Mouse (Mus musculus): ENCODE measurements around the gene Cavin1. TPM values are rescaled to one million over a fixed set of nuclear protein-coding genes. Genes with fewer than 3 reads are reported as not detected.
A peak's percentile ranks its signal among the peaks of the same experiment; 100 is the strongest.

Cavin1 gene
- polyA plus RNA-seq, 1 experiment from 2014 or later = 23.5 TPM

GRCm38 (mm10) chr11:100974381-100974970, 3.8 kb upstream of the Cavin1 start:
- Histone ChIP-seq H3K27me3 (replicated peaks; ENCODE audit: low read depth, poor library complexity, severe bottlenecking) (peaks cover 62% of the 10 kb centered on the region), H3K4me1 (peaks cover 13% of the 10 kb centered on the region), H3K36me3 (replicated peaks) (no peaks in the 10 kb centered on the region), H3K4me3 (no peak overlapping the region), H3K9me3 (no peaks in the 10 kb centered on the region), H3K27ac (replicated peaks) (no peak overlapping the region)
- DNase-seq (ENCODE audit: low spot score) = no peak
- WGBS = 74% methylated on average over 14 of the region's 14 CpGs

- WGBS = 90% methylated on average over 7 of the region's 7 CpGs
- H3K27ac ChIP-seq (replicated peaks) = no peak overlapping the region
- H3K4me3 ChIP-seq = no peak overlapping the region
- H3K4me1 ChIP-seq = peaks cover 19% of the 10 kb centered on the region
- H3K27me3 ChIP-seq (replicated peaks; ENCODE audit: low read depth, poor library complexity, severe bottlenecking) = peaks cover 74% of the 10 kb centered on the region
- H3K9me3 ChIP-seq = no peaks in the 10 kb centered on the region
- no peak for DNase-seq (ENCODE audit: low spot score)
- no peaks in the 10 kb centered on the region for H3K36me3 ChIP-seq (replicated peaks)
Measured at GRCm38 (mm10) chr11:100973245-100973644, 2.6 kb upstream of the Cavin1 start.

GRCm38 (mm10) chr11:100971455-100971854, 768 bp upstream of the Cavin1 start:
- peaks cover 92% of the 10 kb centered on the region for H3K27me3 ChIP-seq (replicated peaks; ENCODE audit: low read depth, poor library complexity, severe bottlenecking)
- H3K36me3 ChIP-seq (replicated peaks) = no peaks in the 10 kb centered on the region
- H3K9me3 ChIP-seq = no peaks in the 10 kb centered on the region
- no peak overlapping the region for H3K27ac ChIP-seq (replicated peaks)
- DNase-seq (ENCODE audit: low spot score) = no peak
- WGBS = 66% methylated on average over 10 of the region's 10 CpGs
- H3K4me1 ChIP-seq = peaks cover 19% of the 10 kb centered on the region
- H3K4me3 ChIP-seq = no peak overlapping the region

- peak; percentile 55 for DNase-seq (ENCODE audit: low spot score)
- peaks cover 19% of the 10 kb centered on the region for H3K4me1 ChIP-seq
- peak overlapping the region; percentile 48; the same call in 1 of the 2 replicates for H3K27ac ChIP-seq (replicated peaks)
- 1% methylated on average over 65 of the region's 65 CpGs for WGBS
- no peaks in the 10 kb centered on the region for H3K36me3 ChIP-seq (replicated peaks)
- peaks cover 100% of the 10 kb centered on the region for H3K27me3 ChIP-seq (replicated peaks; ENCODE audit: low read depth, poor library complexity, severe bottlenecking)
- H3K4me3 ChIP-seq = peak overlapping the region; percentile 51
- H3K9me3 ChIP-seq = no peaks in the 10 kb centered on the region
Measured at GRCm38 (mm10) chr11:100969744-100970556, 737 bp downstream of the Cavin1 start.

GRCm38 (mm10) chr11:100969189-100969743, 1.4 kb downstream of the Cavin1 start:
- peaks cover 100% of the 10 kb centered on the region for H3K27me3 ChIP-seq (replicated peaks; ENCODE audit: low read depth, poor library complexity, severe bottlenecking)
- 5% methylated on average over 35 of the region's 35 CpGs for WGBS

GRCm38 (mm10) chr11:100968501-100968900, 2.2 kb downstream of the Cavin1 start:
- Histone ChIP-seq H3K36me3 (replicated peaks) (no peaks in the 10 kb centered on the region), H3K9me3 (no peaks in the 10 kb centered on the region), H3K27me3 (replicated peaks; ENCODE audit: low read depth, poor library complexity, severe bottlenecking) (peaks cover 100% of the 10 kb centered on the region), H3K4me1 (peaks cover 19% of the 10 kb centered on the region), H3K27ac (replicated peaks) (no peak overlapping the region), H3K4me3 (peak overlapping the region; percentile 51; the same call in 1 of the 2 replicates)
- WGBS = 77% methylated on average over 5 of the region's 5 CpGs
- DNase-seq (ENCODE audit: low spot score) = no peak

More at GRCm38 (mm10) chr11:100969189-100969743, 1.4 kb downstream of the Cavin1 start:
- no peak for DNase-seq (ENCODE audit: low spot score)
- Histone ChIP-seq H3K4me1 (peaks cover 19% of the 10 kb centered on the region), H3K4me3 (peak overlapping the region; percentile 51), H3K27ac (replicated peaks) (no peak overlapping the region), H3K9me3 (no peaks in the 10 kb centered on the region), H3K36me3 (replicated peaks) (no peaks in the 10 kb centered on the region)

GRCm38 (mm10) chr11:100967881-100968420, 2.7 kb downstream of the Cavin1 start:
- Histone ChIP-seq H3K4me3 (peak overlapping the region; percentile 4; the same call in 1 of the 2 replicates), H3K9me3 (no peaks in the 10 kb centered on the region), H3K27me3 (replicated peaks; ENCODE audit: low read depth, poor library complexity, severe bottlenecking) (peaks cover 100% of the 10 kb centered on the region), H3K36me3 (replicated peaks) (no peaks in the 10 kb centered on the region), H3K4me1 (peaks cover 19% of the 10 kb centered on the region), H3K27ac (replicated peaks) (no peak overlapping the region)
- DNase-seq (ENCODE audit: low spot score) = no peak
- WGBS = 81% methylated on average over 5 of the region's 5 CpGs

GRCm38 (mm10) chr11:100967376-100967775, 3.3 kb downstream of the Cavin1 start:
- DNase-seq (ENCODE audit: low spot score) = no peak
- Histone ChIP-seq H3K4me3 (no peak overlapping the region), H3K36me3 (replicated peaks) (no peaks in the 10 kb centered on the region), H3K27me3 (replicated peaks; ENCODE audit: low read depth, poor library complexity, severe bottlenecking) (peaks cover 100% of the 10 kb centered on the region), H3K9me3 (no peaks in the 10 kb centered on the region), H3K27ac (replicated peaks) (no peak overlapping the region), H3K4me1 (peaks cover 19% of the 10 kb centered on the region)
- 72% methylated on average over 5 of the region's 5 CpGs for WGBS

GRCm38 (mm10) chr11:100965760-100966159, 4.9 kb downstream of the Cavin1 start:
- peaks cover 20% of the 10 kb centered on the region for H3K4me1 ChIP-seq
- no peak overlapping the region for H3K4me3 ChIP-seq
- H3K27me3 ChIP-seq (replicated peaks; ENCODE audit: low read depth, poor library complexity, severe bottlenecking) = peaks cover 88% of the 10 kb centered on the region
- WGBS = 79% methylated on average over 6 of the region's 6 CpGs
- H3K36me3 ChIP-seq (replicated peaks) = no peaks in the 10 kb centered on the region
- no peaks in the 10 kb centered on the region for H3K9me3 ChIP-seq
- DNase-seq (ENCODE audit: low spot score) = no peak
- no peak overlapping the region for H3K27ac ChIP-seq (replicated peaks)

- Histone ChIP-seq H3K27ac (replicated peaks) (no peak overlapping the region), H3K36me3 (replicated peaks) (no peaks in the 10 kb centered on the region), H3K4me3 (no peak overlapping the region), H3K27me3 (replicated peaks; ENCODE audit: low read depth, poor library complexity, severe bottlenecking) (peaks cover 88% of the 10 kb centered on the region), H3K4me1 (peaks cover 15% of the 10 kb centered on the region), H3K9me3 (no peaks in the 10 kb centered on the region)
- no peak for DNase-seq (ENCODE audit: low spot score)
- WGBS = 85% methylated on average over 6 of the region's 6 CpGs
Measured at GRCm38 (mm10) chr11:100964901-100965542, 5.7 kb downstream of the Cavin1 start.

- Histone ChIP-seq H3K4me3 (no peak overlapping the region), H3K27ac (replicated peaks) (no peak overlapping the region), H3K4me1 (peaks cover 10% of the 10 kb centered on the region), H3K9me3 (no peaks in the 10 kb centered on the region), H3K27me3 (replicated peaks; ENCODE audit: low read depth, poor library complexity, severe bottlenecking) (peaks cover 88% of the 10 kb centered on the region), H3K36me3 (replicated peaks) (no peaks in the 10 kb centered on the region)
- no peak for DNase-seq (ENCODE audit: low spot score)
- 85% methylated on average over 7 of the region's 7 CpGs for WGBS
Measured at GRCm38 (mm10) chr11:100964180-100964579, 6.5 kb downstream of the Cavin1 start.

- Histone ChIP-seq H3K27me3 (replicated peaks; ENCODE audit: low read depth, poor library complexity, severe bottlenecking) (peaks cover 88% of the 10 kb centered on the region), H3K9me3 (no peaks in the 10 kb centered on the region), H3K4me3 (no peak overlapping the region), H3K36me3 (replicated peaks) (no peaks in the 10 kb centered on the region), H3K27ac (replicated peaks) (no peak overlapping the region), H3K4me1 (peaks cover 12% of the 10 kb centered on the region)
- no peak for DNase-seq (ENCODE audit: low spot score)
- WGBS = 82% methylated on average over 9 of the region's 9 CpGs
Measured at GRCm38 (mm10) chr11:100963647-100964046, 7.0 kb downstream of the Cavin1 start.
